Mouse (Mus musculus) mesoderm, embryonic 11.5 days (tissue): ENCODE results near the gene Ncs1.
A peak's percentile ranks its signal among the peaks of the same experiment; 100 is the strongest.

Experiments
- DNase-seq: peaks from one replicate; pipeline ENCODE4 v3.0.0-alpha.2; 2012; ENCODE audit warnings: low read depth, low spot score

The Ncs1 gene

GRCm38 (mm10) chr2:31337706-31338330 lies 92.2 kb downstream of the Ncs1 start:
- no peak for DNase-seq

- DNase-seq: peak; percentile 71
Observed at GRCm38 (mm10) chr2:31339826-31340225, 94.2 kb downstream of the Ncs1 start.

- DNase-seq: no peak
Observed at GRCm38 (mm10) chr2:31341726-31342535, 96.3 kb downstream of the Ncs1 start.
